Mouse (Mus musculus) MEL (cell line): ENCODE measurements at regions not wholly inside any gene's neighbourhood (a gene's known extent, or its start where the extent isn't known, plus 50 kb on each side); places are given as distances from the start of the nearest gene placed in this dataset.

Source experiments
- DNase-seq: peaks from one replicate; pipeline ENCODE4 v3.0.0; 2011; ENCODE audit warnings: low read depth, low spot score
- H3K27ac ChIP-seq: 2 replicates; pipeline ENCODE4 v1.5.1; 2012; ENCODE audit warnings: low read depth, mild to moderate bottlenecking, control low read depth, low read length, moderate library complexity; ENCODE audit not compliant: control insufficient read depth
- H3K27me3 ChIP-seq, 2 experiments: fragments of 150-350 bp in 1 of 2; sonication (generic) in 1 of 2; 2 replicates each; pipeline ENCODE4 v1.6.1; 2012; ENCODE audit warnings: low read length in 2 of 2, mild to moderate bottlenecking in 2 of 2, improper control_type of control experiment in 1 of 2, moderate library complexity in 1 of 2; ENCODE audit not compliant: insufficient read depth in 2 of 2, control insufficient read depth in 1 of 2
- H3K36me3 ChIP-seq, 2 experiments: 2 replicates each; pipeline ENCODE4 v1.6.1; 2012 to 2014; ENCODE audit warnings: low read length in 2 of 2, improper control_type of control experiment in 1 of 2, inconsistent platforms in 1 of 2, mild to moderate bottlenecking in 1 of 2; ENCODE audit not compliant: insufficient read depth in 2 of 2, control insufficient read depth in 1 of 2
- H3K4me1 ChIP-seq, 2 experiments: fragments of 150-350 bp in 1 of 2; sonication (generic) in 1 of 2; 2 replicates each; pipeline ENCODE4 v1.6.1; 2012; ENCODE audit warnings: low read length in 2 of 2, improper control_type of control experiment in 1 of 2, mild to moderate bottlenecking in 1 of 2; ENCODE audit not compliant: insufficient read depth in 2 of 2, control insufficient read depth in 1 of 2
- H3K4me3 ChIP-seq, 2 experiments: fragments of 150-350 bp in 1 of 2; sonication (generic) in 1 of 2; 2 replicates each; pipeline ENCODE4 v1.5.1; 2012; ENCODE audit warnings: low read depth in 2 of 2, low read length in 2 of 2, mild to moderate bottlenecking in 2 of 2, moderate library complexity in 2 of 2, control low read depth in 1 of 2, improper control_type of control experiment in 1 of 2; ENCODE audit not compliant: control insufficient read depth in 1 of 2, insufficient read depth in 1 of 2
- H3K79me2 ChIP-seq: 2 replicates; pipeline ENCODE4 v1.6.1; 2012; ENCODE audit warnings: mild to moderate bottlenecking, low read length, moderate library complexity; ENCODE audit not compliant: control insufficient read depth, poor library complexity, insufficient read depth
- H3K9ac ChIP-seq: 2 replicates; pipeline ENCODE4 v1.6.1; 2012; ENCODE audit warnings: low read depth, mild to moderate bottlenecking, control low read depth, low read length, moderate library complexity; ENCODE audit not compliant: control insufficient read depth, poor library complexity, severe bottlenecking
- H3K9me3 ChIP-seq: fragments of 150-350 bp; sonication (generic); replicated peaks from 2 replicates; pipeline ENCODE4 v1.6.1; 2012; ENCODE audit warnings: mild to moderate bottlenecking, low read length, improper control_type of control experiment, moderate library complexity; ENCODE audit not compliant: insufficient read depth
- CHD2 ChIP-seq: IDR thresholded peaks from 2 replicates; pipeline ENCODE4 v1.6.1; 2011; ENCODE audit warnings: low read length, improper control_type of control experiment
- ELF1 ChIP-seq: IDR thresholded peaks from 2 replicates; pipeline ENCODE4 v1.6.1; 2014; ENCODE audit warnings: low read depth, mild to moderate bottlenecking, inconsistent platforms, low read length, improper control_type of control experiment, moderate library complexity
- ETS1 ChIP-seq: IDR thresholded peaks from 2 replicates; pipeline ENCODE4 v1.6.1; 2012; ENCODE audit warnings: low read depth, mild to moderate bottlenecking, inconsistent platforms, low read length, improper control_type of control experiment, moderate library complexity
- GATA1 ChIP-seq: IDR thresholded peaks from 2 replicates; pipeline ENCODE4 v1.6.1; 2011; ENCODE audit warnings: low read depth, low read length, improper control_type of control experiment
- HCFC1 ChIP-seq: IDR thresholded peaks from 2 replicates; pipeline ENCODE4 v1.6.1; 2012; ENCODE audit warnings: low read depth, mild to moderate bottlenecking, inconsistent platforms, low read length, improper control_type of control experiment, moderate library complexity
- KAT2A ChIP-seq: conservative IDR thresholded peaks from 2 replicates; pipeline ENCODE4 v1.6.1; 2012; ENCODE audit warnings: low read depth, low read length, improper control_type of control experiment, inconsistent platforms
- MAFK ChIP-seq: IDR thresholded peaks from 2 replicates; pipeline ENCODE4 v1.6.1; 2011; ENCODE audit warnings: low read depth, mild to moderate bottlenecking, low read length, improper control_type of control experiment, borderline replicate concordance
- MYB ChIP-seq: IDR thresholded peaks from 2 replicates; pipeline ENCODE4 v1.6.1; 2011; ENCODE audit warnings: mild to moderate bottlenecking, low read depth, low read length, improper control_type of control experiment
- POLR2AphosphoS2 ChIP-seq: IDR thresholded peaks from 2 replicates; pipeline ENCODE4 v1.6.1; 2011; ENCODE audit warnings: low read length, improper control_type of control experiment
- POLR2AphosphoS5 ChIP-seq: IDR thresholded peaks from 2 replicates; pipeline ENCODE4 v1.6.1; 2012; ENCODE audit warnings: low read depth, borderline replicate concordance, mild to moderate bottlenecking, inconsistent platforms, low read length, moderate library complexity, mixed read lengths
- TCF12 ChIP-seq: IDR thresholded peaks from 2 replicates; pipeline ENCODE4 v1.6.1; 2014; ENCODE audit warnings: low read depth, mild to moderate bottlenecking, inconsistent platforms, low read length, improper control_type of control experiment, moderate library complexity
- UBTF ChIP-seq: IDR thresholded peaks from 2 replicates; pipeline ENCODE4 v1.6.1; 2012; ENCODE audit warnings: low read depth, mild to moderate bottlenecking, inconsistent platforms, low read length, improper control_type of control experiment, moderate library complexity, borderline replicate concordance; ENCODE audit not compliant: insufficient read depth
- USF2 ChIP-seq, 2 experiments: IDR thresholded peaks; 2 replicates each; pipeline ENCODE4 v1.6.1; 2011 to 2012; ENCODE audit warnings: improper control_type of control experiment in 2 of 2, low read length in 2 of 2, borderline replicate concordance in 1 of 2, inconsistent platforms in 1 of 2, low read depth in 1 of 2, mild to moderate bottlenecking in 1 of 2; ENCODE audit not compliant: insufficient read depth in 1 of 2
- ZC3H11A ChIP-seq: IDR thresholded peaks from 2 replicates; pipeline ENCODE4 v1.6.1; 2012; ENCODE audit warnings: low read depth, mild to moderate bottlenecking, inconsistent platforms, low read length, improper control_type of control experiment
- ZKSCAN1 ChIP-seq: IDR thresholded peaks from 2 replicates; pipeline ENCODE4 v1.6.1; 2012; ENCODE audit warnings: low read depth, mild to moderate bottlenecking, inconsistent platforms, low read length, improper control_type of control experiment, moderate library complexity
- ZMIZ1 ChIP-seq: IDR thresholded peaks from 2 replicates; pipeline ENCODE4 v1.6.1; 2012; ENCODE audit warnings: low read depth, mild to moderate bottlenecking, inconsistent platforms, low read length, improper control_type of control experiment, moderate library complexity

- H3K27ac ChIP-seq = no peak overlapping the region
- TF ChIP-seq USF2 (IDR thresholded peaks at IDR 0.05; ENCODE audit: borderline replicate concordance in 1 of 2, insufficient read depth in 1 of 2, low read depth in 1 of 2, low read length in 2 of 2) (no peak), ZC3H11A (no peak), UBTF (no peak), MAFK (no peak), TCF12 (no peak), POLR2AphosphoS2 (no peak), HCFC1 (no peak), GATA1 (no peak), ZMIZ1 (no peak), ZKSCAN1 (no peak), MYB (no peak), CHD2 (no peak), ELF1 (no peak), KAT2A (no peak)
These were observed 89.0 kb upstream of the Tmem150c start for GRCm38 (mm10) chr5:100248611-100249010.

DNA sequence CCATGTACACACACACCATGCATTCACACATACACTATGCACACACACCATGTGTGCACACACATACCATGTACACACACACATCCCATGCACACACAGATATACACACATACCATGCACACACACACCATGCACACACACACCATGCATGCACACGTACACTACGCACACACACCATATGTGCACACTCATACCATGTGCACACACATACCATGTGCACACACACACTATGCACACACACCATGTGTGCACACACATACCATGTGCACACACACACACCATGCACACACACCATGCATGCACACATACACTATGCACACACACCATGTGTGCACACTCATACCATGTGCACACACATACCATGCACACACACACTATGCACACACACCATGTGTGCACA lies 87.1 kb upstream of the Tmem150c start:
- no peaks in the 10 kb centered on the region for H3K36me3 ChIP-seq
- H3K79me2 ChIP-seq = no peaks in the 10 kb centered on the region
- H3K27me3 ChIP-seq = no peaks in the 10 kb centered on the region
- no peaks in the 10 kb centered on the region for H3K9me3 ChIP-seq
- no peak overlapping the region for H3K27ac ChIP-seq
- no peak overlapping the region for H3K9ac ChIP-seq
- TF ChIP-seq POLR2AphosphoS5 (peak; percentile 46; the same call in 1 of the 2 replicates), MYB (no peak)
- H3K4me3 ChIP-seq = no peak overlapping the region
- DNase-seq = no peak
- no peaks in the 10 kb centered on the region; a peak in 1 of 4 replicates for H3K4me1 ChIP-seq

More at GRCm38 (mm10) chr5:100248611-100249010, 89.0 kb upstream of the Tmem150c start:
- no peaks in the 10 kb centered on the region; a peak in 1 of 4 replicates for H3K4me1 ChIP-seq
- no peaks in the 10 kb centered on the region for H3K9me3 ChIP-seq
- no peaks in the 10 kb centered on the region for H3K36me3 ChIP-seq
- no peak for DNase-seq
- H3K9ac ChIP-seq = no peak overlapping the region
- H3K27me3 ChIP-seq = no peaks in the 10 kb centered on the region
- no peak overlapping the region for H3K4me3 ChIP-seq
- H3K79me2 ChIP-seq = no peaks in the 10 kb centered on the region

DNA sequence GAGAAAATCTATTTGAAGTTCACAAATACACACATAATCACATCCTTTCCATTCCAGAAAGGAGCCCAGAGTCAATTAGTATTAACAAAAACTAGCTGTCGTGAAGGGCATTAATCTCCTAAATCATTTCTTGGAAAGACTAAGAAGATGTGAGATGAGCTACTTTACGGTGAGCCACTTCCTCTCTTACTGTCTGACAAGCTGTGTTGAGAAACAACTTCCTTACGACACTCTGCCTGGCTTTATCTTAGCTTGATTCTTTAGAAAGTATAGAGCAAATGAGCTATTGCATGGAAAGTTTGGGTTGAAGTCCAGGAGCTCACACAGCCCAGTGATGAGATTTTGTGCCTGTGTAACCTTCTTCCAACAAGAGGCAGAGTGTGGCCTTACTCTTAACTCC lies 85.2 kb upstream of the Tmem150c start:
- H3K4me3 ChIP-seq = no peak overlapping the region
- no peak overlapping the region for H3K9ac ChIP-seq
- peak; percentile 52 for DNase-seq
- peaks cover 0 to 8% of the 10 kb centered on the region in 2 experiments; a peak in 2 of 4 replicates for H3K36me3 ChIP-seq
- H3K9me3 ChIP-seq = no peaks in the 10 kb centered on the region
- peaks cover 2 to 7% of the 10 kb centered on the region in 2 experiments; a peak in 2 of 4 replicates for H3K4me1 ChIP-seq
- no peaks in the 10 kb centered on the region for H3K79me2 ChIP-seq
- no peaks in the 10 kb centered on the region for H3K27me3 ChIP-seq
- TF ChIP-seq KAT2A = no peak
- TF ChIP-seq ETS1 = 0 out of 2 replicates have a peak, but pooled peaks have one; percentile 22
- H3K27ac ChIP-seq = no peak overlapping the region
